Mouse (Mus musculus) heart, embryonic 11.5 days (tissue): ENCODE data around the gene Pcsk1. TPM values are rescaled to one million over a fixed set of nuclear protein-coding genes. Genes with fewer than 3 reads are reported as not detected.

Experiments used
- ATAC-seq: fragments of 200-750 bp; cut with Nextera tagmentation; replicated peaks from 2 replicates; pipeline ENCODE4 v1.8.0; 2017; ENCODE audit warnings: moderate library complexity; ENCODE audit not compliant: insufficient number of reproducible peaks, low FRiP score, low TSS enrichment
- H3K27ac ChIP-seq: fragments of 300-500 bp; sonication (generic); 2 replicates; pipeline ENCODE4 v1.5.1; 2014; ENCODE audit warnings: mild to moderate bottlenecking, low read depth, low read length
- H3K27me3 ChIP-seq: fragments of 300-500 bp; sonication (generic); 2 replicates; pipeline ENCODE4 v1.6.1; 2014; ENCODE audit warnings: mild to moderate bottlenecking, low read length, mixed read lengths; ENCODE audit not compliant: control insufficient read depth, insufficient read depth
- H3K36me3 ChIP-seq: fragments of 300-500 bp; sonication (generic); 2 replicates; pipeline ENCODE4 v1.6.1; 2014; ENCODE audit warnings: mild to moderate bottlenecking, low read length, moderate library complexity, mixed read lengths; ENCODE audit not compliant: control insufficient read depth, insufficient read depth
- H3K4me1 ChIP-seq: fragments of 300-500 bp; sonication (generic); 2 replicates; pipeline ENCODE4 v1.6.1; 2014; ENCODE audit warnings: low read length; ENCODE audit not compliant: control insufficient read depth, insufficient read depth
- H3K4me2 ChIP-seq: fragments of 300-500 bp; sonication (generic); 2 replicates; pipeline ENCODE4 v1.6.1; 2014; ENCODE audit warnings: mild to moderate bottlenecking, moderate library complexity
- H3K4me3 ChIP-seq: fragments of 300-500 bp; sonication (generic); 2 replicates; pipeline ENCODE4 v1.5.1; 2014; ENCODE audit warnings: low read depth, low read length
- H3K9ac ChIP-seq: fragments of 300-500 bp; sonication (generic); 2 replicates; pipeline ENCODE4 v1.6.1; 2014; ENCODE audit warnings: mild to moderate bottlenecking, low read depth, low read length, moderate library complexity
- H3K9me3 ChIP-seq: fragments of 300-500 bp; sonication (generic); replicated peaks from 2 replicates; pipeline ENCODE4 v1.6.1; 2016; ENCODE audit warnings: low read length; ENCODE audit not compliant: control insufficient read depth
- WGBS: fragments of 180-500 bp; shearing (Covaris S2); extraction: QIAGEN DNeasy Blood & Tissue Kit; methylation state at CpG from one replicate; pipeline ENCODE4 v1.1.7; 2014; ENCODE audit not compliant: insufficient replicate concordance; 5-methylcytosine and 5-hydroxymethylcytosine counted together
- polyA plus RNA-seq: library from polyadenylated mRNA; unstranded; fragments of >200 nt; fragmentation: Nextera tagmentation; extraction: Ambion mirVana; gene quantifications from 2 replicates; pipeline ENCODE4 v1.2.1, GENCODE M21; 2014

The Pcsk1 gene
- 0.11 TPM in 1 of 2 replicates, not detected in the other for polyA plus RNA-seq

DNA sequence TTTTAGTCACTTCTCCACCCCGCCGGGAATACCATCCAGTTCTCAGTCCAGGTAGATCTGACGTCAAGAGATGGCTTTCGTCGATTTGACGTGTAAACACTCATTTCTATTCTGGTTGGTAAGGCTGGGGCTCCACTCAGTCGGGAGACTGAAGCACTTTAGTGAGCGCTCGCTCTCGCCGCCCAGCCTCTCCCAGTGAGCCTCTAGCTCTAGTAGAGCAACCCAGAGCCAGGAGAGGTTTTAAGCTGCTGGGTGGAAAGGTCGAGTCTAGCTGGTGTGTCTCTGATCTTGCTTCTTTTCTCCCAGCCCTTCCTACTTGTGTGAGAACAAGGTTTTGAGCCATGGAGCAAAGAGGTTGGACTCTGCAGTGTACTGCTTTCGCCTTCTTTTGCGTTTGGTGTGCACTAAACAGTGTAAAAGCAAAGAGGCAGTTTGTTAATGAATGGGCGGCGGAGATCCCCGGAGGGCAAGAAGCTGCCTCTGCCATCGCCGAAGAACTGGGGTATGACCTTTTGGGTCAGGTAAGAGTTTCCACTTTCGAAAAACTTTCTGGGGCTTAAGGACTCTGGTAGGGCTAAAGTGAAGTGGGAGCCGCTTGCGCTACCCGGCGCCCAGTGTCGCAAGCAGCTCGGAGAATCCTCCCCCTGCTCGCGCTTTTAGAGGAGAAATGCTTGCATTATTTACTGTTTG, at the start of gene Pcsk1:
Gene Pcsk1, plus strand, starts transcription at position 106 of the 690 bp plus-strand sequence.
- ATAC-seq: no peak
- WGBS: 2% methylated on average over 28 of the region's 28 CpGs
- peak within 1 kb of the TSS; percentile 67 for H3K4me2 ChIP-seq
- peaks cover 19% of the 10 kb centered on the region for H3K27me3 ChIP-seq
- H3K9ac ChIP-seq: no peak within 1 kb of the TSS
- H3K4me3 ChIP-seq: peak within 1 kb of the TSS; percentile 33
- H3K27ac ChIP-seq: no peak within 1 kb of the TSS
- H3K4me1 ChIP-seq: no peaks in the 10 kb centered on the region
- no peaks in the 10 kb centered on the region for H3K9me3 ChIP-seq
- no peaks in the 10 kb centered on the region for H3K36me3 ChIP-seq

- H3K27me3 ChIP-seq: no peaks in the 10 kb centered on the region
- H3K4me2 ChIP-seq: no peak overlapping the region
- no peaks in the 10 kb centered on the region for H3K4me1 ChIP-seq
- no peaks in the 10 kb centered on the region for H3K9me3 ChIP-seq
- H3K36me3 ChIP-seq: no peaks in the 10 kb centered on the region
- H3K9ac ChIP-seq: no peak overlapping the region
- no peak for ATAC-seq
- H3K27ac ChIP-seq: no peak overlapping the region
- no peak overlapping the region for H3K4me3 ChIP-seq
Measured at GRCm38 (mm10) chr13:75058818-75059217, 30.8 kb upstream of the Pcsk1 start.

- Histone ChIP-seq H3K4me1 (no peaks in the 10 kb centered on the region), H3K9ac (no peak overlapping the region), H3K4me2 (no peak overlapping the region), H3K27ac (no peak overlapping the region), H3K27me3 (no peaks in the 10 kb centered on the region), H3K4me3 (no peak overlapping the region), H3K36me3 (no peaks in the 10 kb centered on the region), H3K9me3 (no peaks in the 10 kb centered on the region)
- WGBS: 69% methylated on average over 3 of the region's 3 CpGs
- no peak for ATAC-seq
Measured at GRCm38 (mm10) chr13:75063947-75064346, 25.7 kb upstream of the Pcsk1 start.

DNA sequence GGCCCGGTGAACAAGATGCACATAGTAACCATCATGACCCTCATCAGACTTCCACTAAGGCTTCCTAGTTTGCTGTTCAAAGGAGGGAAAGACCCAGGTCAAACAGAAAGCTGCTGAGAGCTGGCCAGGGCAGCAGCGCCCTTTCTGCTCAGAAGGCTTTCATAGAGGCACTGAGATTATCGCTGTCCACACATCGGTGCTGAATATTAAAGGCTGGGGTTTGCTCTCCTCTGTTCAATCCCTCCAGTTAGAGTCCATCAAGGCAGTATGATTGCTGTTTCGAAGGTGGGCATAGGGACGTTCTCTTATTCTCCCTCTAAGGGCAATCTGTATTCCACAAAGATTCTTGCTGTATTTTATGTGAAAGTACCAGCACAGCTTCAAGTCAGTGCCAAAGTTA, 1.0 kb upstream of the Pcsk1 start:
- Histone ChIP-seq H3K9me3 (no peaks in the 10 kb centered on the region), H3K4me3 (no peak overlapping the region), H3K4me1 (no peaks in the 10 kb centered on the region), H3K9ac (no peak overlapping the region), H3K4me2 (no peak overlapping the region), H3K27me3 (peaks cover 19% of the 10 kb centered on the region), H3K27ac (no peak overlapping the region), H3K36me3 (no peaks in the 10 kb centered on the region)
- WGBS: 20% methylated on average over 6 of the region's 6 CpGs
- no peak for ATAC-seq

- peaks cover 19% of the 10 kb centered on the region for H3K27me3 ChIP-seq
- peak overlapping the region; percentile 33 for H3K4me3 ChIP-seq
- H3K9me3 ChIP-seq: no peaks in the 10 kb centered on the region
- H3K4me2 ChIP-seq: peak overlapping the region; percentile 67
- ATAC-seq: no peak
- H3K36me3 ChIP-seq: no peaks in the 10 kb centered on the region
- WGBS: 1% methylated on average over 12 of the region's 12 CpGs
- no peak overlapping the region for H3K27ac ChIP-seq
- no peak overlapping the region for H3K9ac ChIP-seq
- no peaks in the 10 kb centered on the region for H3K4me1 ChIP-seq
Measured at GRCm38 (mm10) chr13:75090411-75090779, 769 bp downstream of the Pcsk1 start.

DNA sequence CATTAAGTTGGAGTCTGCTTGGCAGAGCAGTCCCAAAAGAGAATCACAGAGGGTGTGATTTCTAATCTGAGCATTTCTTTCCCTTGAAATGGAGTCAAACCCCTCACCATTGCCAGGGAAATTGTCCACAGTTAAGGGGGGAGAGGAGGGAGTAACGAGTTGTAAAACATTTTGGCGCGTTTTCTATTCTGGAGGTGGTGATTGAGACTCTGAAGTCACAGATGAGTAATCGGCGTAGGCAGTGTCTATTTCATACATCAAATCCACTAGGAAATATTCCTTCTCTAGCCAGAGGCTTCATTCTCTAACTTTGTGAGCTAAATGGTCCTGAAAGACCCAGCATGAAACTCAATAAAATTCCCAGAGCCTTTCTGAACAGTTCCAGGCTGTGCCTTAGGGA, 1.4 kb downstream of the Pcsk1 start:
- Histone ChIP-seq H3K9me3 (no peaks in the 10 kb centered on the region), H3K27ac (no peak overlapping the region), H3K4me3 (no peak overlapping the region), H3K36me3 (no peaks in the 10 kb centered on the region), H3K4me2 (no peak overlapping the region), H3K27me3 (peaks cover 19% of the 10 kb centered on the region), H3K4me1 (no peaks in the 10 kb centered on the region), H3K9ac (no peak overlapping the region)
- 69% methylated on average over 5 of the region's 5 CpGs for whole genome bisulfite sequencing
- no peak for ATAC-seq

DNA sequence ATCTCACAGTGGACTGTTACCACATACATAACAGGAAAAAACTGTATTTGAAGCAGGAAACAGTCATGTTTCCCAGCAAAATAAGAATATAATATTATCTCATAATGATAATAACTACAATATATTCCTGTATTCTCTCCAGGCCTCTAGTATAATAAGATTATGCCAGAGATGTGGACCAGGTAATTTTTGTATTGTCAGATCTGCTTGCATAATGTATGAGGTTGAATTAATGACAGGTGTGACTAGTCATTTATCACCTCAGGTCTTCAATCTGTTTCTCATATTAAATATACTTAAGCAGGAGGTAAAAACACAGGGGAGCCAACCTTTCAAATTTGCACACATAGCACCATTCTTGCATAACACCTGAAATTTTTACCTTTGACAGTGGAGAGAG, 5.9 kb downstream of the Pcsk1 start:
- ATAC-seq: no peak
- Histone ChIP-seq H3K4me3 (no peak overlapping the region), H3K9ac (no peak overlapping the region), H3K9me3 (no peaks in the 10 kb centered on the region), H3K36me3 (no peaks in the 10 kb centered on the region), H3K4me1 (no peaks in the 10 kb centered on the region), H3K27ac (no peak overlapping the region), H3K4me2 (no peak overlapping the region), H3K27me3 (peaks cover 7% of the 10 kb centered on the region; the same call in 1 of the 2 replicates)

- Histone ChIP-seq H3K36me3 (no peaks in the 10 kb centered on the region), H3K9ac (no peak overlapping the region), H3K27ac (no peak overlapping the region), H3K4me3 (no peak overlapping the region), H3K4me2 (no peak overlapping the region), H3K9me3 (no peaks in the 10 kb centered on the region), H3K4me1 (no peaks in the 10 kb centered on the region), H3K27me3 (no peaks in the 10 kb centered on the region)
- no peak for ATAC-seq
- WGBS: 46% methylated on average over 2 of the region's 2 CpGs
Measured at GRCm38 (mm10) chr13:75113114-75113513, 23.5 kb downstream of the Pcsk1 start.

DNA sequence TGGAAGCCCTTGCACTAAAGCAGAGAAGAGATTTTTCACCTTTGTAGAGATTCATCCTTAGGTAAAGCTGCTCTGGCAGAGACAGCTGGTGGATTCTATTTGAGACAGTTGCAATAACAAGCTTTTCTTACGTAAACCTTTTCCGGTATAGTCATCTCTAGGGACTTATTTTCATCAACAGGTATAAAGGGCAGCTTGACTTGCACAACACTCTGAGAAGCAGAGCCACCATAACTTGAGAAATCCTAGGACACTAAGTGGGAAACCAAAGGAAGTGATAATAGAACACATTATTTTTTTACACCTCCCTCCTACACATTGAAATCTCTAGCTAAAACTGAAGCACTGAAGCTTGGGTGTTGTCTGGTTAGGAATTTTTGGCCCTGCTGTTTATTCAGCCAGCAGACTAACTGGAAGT, 24.4 kb downstream of the Pcsk1 start:
- no peaks in the 10 kb centered on the region for H3K9me3 ChIP-seq
- no peak overlapping the region for H3K27ac ChIP-seq
- no peaks in the 10 kb centered on the region for H3K4me1 ChIP-seq
- H3K27me3 ChIP-seq: no peaks in the 10 kb centered on the region
- H3K4me3 ChIP-seq: no peak overlapping the region
- no peak for ATAC-seq
- H3K9ac ChIP-seq: no peak overlapping the region
- 83% methylated on average over 2 of the region's 2 CpGs for WGBS
- no peaks in the 10 kb centered on the region for H3K36me3 ChIP-seq
- no peak overlapping the region for H3K4me2 ChIP-seq
